Mouse (Mus musculus) ES-E14 (cell line): Measurements from ENCODE around the gene Phox2a. TPM values are rescaled to one million over a fixed set of nuclear protein-coding genes. Genes with fewer than 3 reads are reported as not detected.

Experiments
- DNase-seq: peaks from one replicate; pipeline ENCODE4 v3.0.0-alpha.2; 2013; ENCODE audit warnings: low read depth, low spot score
- H3K27ac ChIP-seq: 2 replicates; pipeline ENCODE4 v1.5.1; 2012; ENCODE audit warnings: low read depth, mild to moderate bottlenecking, low read length, moderate library complexity, mixed read lengths; ENCODE audit not compliant: poor library complexity, insufficient read depth, severe bottlenecking
- H3K36me3 ChIP-seq: 2 replicates; pipeline ENCODE4 v1.6.1; 2012; ENCODE audit warnings: mild to moderate bottlenecking, low read length, moderate library complexity, mixed read lengths; ENCODE audit not compliant: control insufficient read depth, poor library complexity, insufficient read depth, severe bottlenecking
- H3K4me1 ChIP-seq, 2 experiments: fragments of 150-350 bp in 1 of 2; sonication (generic) in 1 of 2; 2 replicates each; pipeline ENCODE4 v1.6.1; 2012; ENCODE audit warnings: low read length in 2 of 2, mild to moderate bottlenecking in 1 of 2, mixed read lengths in 1 of 2; ENCODE audit not compliant: control insufficient read depth in 2 of 2, insufficient read depth in 2 of 2, poor library complexity in 1 of 2
- H3K4me3 ChIP-seq, 2 experiments: fragments of 150-350 bp in 1 of 2; sonication (generic) in 1 of 2; 2 replicates each; pipeline ENCODE4 v1.5.1; 2012; ENCODE audit warnings: low read length in 2 of 2, low read depth in 1 of 2, mild to moderate bottlenecking in 1 of 2, mixed read lengths in 1 of 2; ENCODE audit not compliant: insufficient read depth in 1 of 2, poor library complexity in 1 of 2, severe bottlenecking in 1 of 2
- H3K9ac ChIP-seq: 2 replicates; pipeline ENCODE4 v1.6.1; 2012; ENCODE audit warnings: low read depth, mild to moderate bottlenecking, low read length, mixed read lengths; ENCODE audit not compliant: poor library complexity, insufficient read depth, severe bottlenecking
- H3K9me3 ChIP-seq: fragments of 150-350 bp; sonication (generic); 2 replicates; pipeline ENCODE4 v1.6.1; 2012; ENCODE audit warnings: low read depth, mild to moderate bottlenecking, low read length; ENCODE audit not compliant: control insufficient read depth, insufficient read depth
- CHD2 ChIP-seq: IDR thresholded peaks from 2 replicates; pipeline ENCODE4 v1.6.1; 2014; ENCODE audit warnings: mild to moderate bottlenecking, low read depth, low read length, inconsistent platforms
- HCFC1 ChIP-seq: IDR thresholded peaks from 2 replicates; pipeline ENCODE4 v1.6.1; 2012; ENCODE audit warnings: low read length, inconsistent platforms, borderline replicate concordance; ENCODE audit not compliant: insufficient read depth
- MAFK ChIP-seq: IDR thresholded peaks from 2 replicates; pipeline ENCODE4 v1.6.1; 2014; ENCODE audit warnings: mild to moderate bottlenecking, low read depth, low read length, inconsistent platforms; ENCODE audit not compliant: insufficient read depth
- ZC3H11A ChIP-seq: IDR thresholded peaks from 2 replicates; pipeline ENCODE4 v1.6.1; 2012; ENCODE audit warnings: low read depth, mild to moderate bottlenecking, inconsistent platforms, low read length, borderline replicate concordance
- ZNF384 ChIP-seq: IDR thresholded peaks from 2 replicates; pipeline ENCODE4 v1.6.1; 2012; ENCODE audit warnings: low read depth, low read length, inconsistent platforms
- in situ Hi-C, 2 experiments: fragments of 600-800 bp; cut with MboI; formaldehyde crosslinking; loops; one replicate each; pipeline ENCODE4 v1.15.1; 2025; ENCODE audit warnings: low sequenced_read_pairs in 2 of 2, inconsistent platforms in 1 of 2; ENCODE audit not compliant: unreplicated experiment in 2 of 2
- total RNA-seq: library from RNA; depleted of rRNA; stranded (reverse); fragments of 300-350 nt; gene quantifications from 2 replicates; pipeline ENCODE4 v1.2.3, GENCODE M21; 2012

Gene Phox2a
- total RNA-seq, 1 experiment: 1.1 TPM

- no peak for DNase-seq
- peaks cover 0 to 6% of the 10 kb centered on the region in 2 experiments; a peak in 2 of 4 replicates for H3K4me1 ChIP-seq
- H3K27ac ChIP-seq: no peak overlapping the region
- in situ Hi-C loops: no loop called here
- no peak overlapping the region for H3K9ac ChIP-seq
- no peaks in the 10 kb centered on the region for H3K9me3 ChIP-seq
- no peak for TF ChIP-seq MAFK
- TF ChIP-seq HCFC1: no peak
- no peak for TF ChIP-seq CHD2
- TF ChIP-seq ZC3H11A: no peak
- no peak for TF ChIP-seq ZNF384
- H3K36me3 ChIP-seq: no peaks in the 10 kb centered on the region; the same call in 1 of the 2 replicates
- H3K4me3 ChIP-seq: no peak overlapping the region
Observed at GRCm38 (mm10) chr7:101847934-101848333, 29.8 kb downstream of the Phox2a start.

- H3K9ac ChIP-seq: no peak overlapping the region
- H3K4me1 ChIP-seq: peaks cover 0 to 2% of the 10 kb centered on the region in 2 experiments; a peak in 1 of 4 replicates
- no peaks in the 10 kb centered on the region for H3K9me3 ChIP-seq
- DNase-seq: no peak
- no peak overlapping the region for H3K4me3 ChIP-seq
- in situ Hi-C loops: no loop called here
- no peak overlapping the region for H3K27ac ChIP-seq
- no peak for TF ChIP-seq HCFC1
- H3K36me3 ChIP-seq: peaks cover 12% of the 10 kb centered on the region
Observed at GRCm38 (mm10) chr7:101851689-101852088, 33.6 kb downstream of the Phox2a start.

- H3K9ac ChIP-seq: no peak overlapping the region
- TF ChIP-seq HCFC1: no peak
- no peak for TF ChIP-seq MAFK
- no peak for TF ChIP-seq ZC3H11A
- no peak for TF ChIP-seq ZNF384
- no peak for TF ChIP-seq CHD2
- H3K9me3 ChIP-seq: no peaks in the 10 kb centered on the region
- in situ Hi-C loops: no loop called here
- H3K27ac ChIP-seq: no peak overlapping the region
- peaks cover 0 to 2% of the 10 kb centered on the region in 2 experiments; a peak in 1 of 4 replicates for H3K4me1 ChIP-seq
- no peak overlapping the region for H3K4me3 ChIP-seq
- DNase-seq: no peak
- peaks cover 18% of the 10 kb centered on the region for H3K36me3 ChIP-seq
Observed at GRCm38 (mm10) chr7:101852846-101853245, 34.7 kb downstream of the Phox2a start.

GRCm38 (mm10) chr7:101853816-101854215, 35.7 kb downstream of the Phox2a start:
- Histone ChIP-seq H3K9ac (no peak overlapping the region), H3K27ac (no peak overlapping the region), H3K4me1 (peaks cover 0 to under 1% of the 10 kb centered on the region in 2 experiments; a peak in 1 of 4 replicates), H3K4me3 (no peak overlapping the region), H3K36me3 (peaks cover 27% of the 10 kb centered on the region), H3K9me3 (no peaks in the 10 kb centered on the region)
- no peak for DNase-seq
- in situ Hi-C loops: no loop called here
- no peak for TF ChIP-seq CHD2
- TF ChIP-seq ZC3H11A: no peak
- TF ChIP-seq MAFK: no peak
- no peak for TF ChIP-seq HCFC1
- no peak for TF ChIP-seq ZNF384

GRCm38 (mm10) chr7:101857094-101857493, 39.0 kb downstream of the Phox2a start, which contains the start of gene Folr2:
Gene Folr2 (minus strand): TSS chr7:101857194.
- no peak within 1 kb of the TSS for H3K27ac ChIP-seq
- no peak within 1 kb of the TSS for H3K4me3 ChIP-seq

More at GRCm38 (mm10) chr7:101857094-101857493, 39.0 kb downstream of the Phox2a start, which contains the start of gene Folr2:
- Histone ChIP-seq H3K4me1 (no peaks in the 10 kb centered on the region; a peak in 2 of 4 replicates), H3K36me3 (peaks cover 33% of the 10 kb centered on the region), H3K9me3 (no peaks in the 10 kb centered on the region), H3K9ac (no peak within 1 kb of the TSS)
- TF ChIP-seq ZNF384: no peak
- TF ChIP-seq CHD2: no peak
- no peak for TF ChIP-seq HCFC1
- no peak for TF ChIP-seq ZC3H11A
- TF ChIP-seq MAFK: no peak
- no peak for DNase-seq
- in situ Hi-C loops: no loop called here
